Mouse (Mus musculus): ENCODE data around the gene Camta1.

DNA sequence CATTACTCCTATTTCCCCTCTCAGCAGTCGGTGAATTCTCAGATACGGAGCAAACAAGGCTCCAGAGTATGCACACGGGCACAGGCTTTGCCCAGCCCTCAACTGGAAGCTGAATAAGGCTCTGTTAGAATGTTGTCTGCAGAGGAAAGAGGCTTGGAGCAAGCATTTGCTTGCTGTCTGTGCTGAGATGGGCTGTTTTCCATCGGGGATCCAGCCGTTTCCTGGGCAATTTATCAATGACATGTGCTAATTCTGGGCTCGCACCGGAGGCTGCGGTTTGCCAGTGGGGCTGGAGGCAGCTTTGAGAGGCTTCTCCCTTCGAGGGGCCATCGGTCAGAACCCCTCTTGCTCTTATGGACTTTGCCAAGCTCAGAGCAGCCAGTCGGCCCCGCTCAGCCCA is 506.2 kb downstream of the Camta1 start:
- no peak for TF ChIP-seq CTCF (IDR thresholded peaks at IDR 0.05; ENCODE audit: borderline replicate concordance, insufficient read depth, low read depth, low read length)
- no peak for TF ChIP-seq POLR2A (IDR thresholded peaks at IDR 0.05; ENCODE audit: borderline replicate concordance, insufficient read depth, low read length)
